Mouse (Mus musculus): ENCODE measurements at regions not wholly inside any gene's neighbourhood (a gene's known extent, or its start where the extent isn't known, plus 50 kb on each side); places are given as distances from the start of the nearest gene placed in this dataset.

DNA sequence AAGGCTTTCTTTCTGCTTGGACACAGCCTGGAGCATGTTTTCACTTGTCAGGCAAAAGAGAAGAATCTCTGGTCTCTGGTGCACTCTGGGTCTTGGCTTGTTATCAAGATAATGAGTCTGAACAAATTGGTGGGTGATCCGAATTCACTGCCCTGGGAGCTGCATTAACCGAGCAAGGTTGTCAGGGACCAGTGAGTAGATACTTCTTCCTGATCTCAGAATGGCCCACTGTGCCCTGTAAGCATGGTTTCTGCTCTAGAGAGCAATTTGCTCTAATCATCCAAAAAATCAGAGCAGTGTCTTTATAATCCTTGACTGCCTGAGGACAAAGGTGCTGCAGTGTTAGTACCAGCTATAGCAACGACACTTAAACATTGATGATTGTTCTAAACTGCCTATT is 97.2 kb upstream of the 1500015O10Rik start:
- H3K9ac ChIP-seq (replicated peaks): no peak overlapping the region
- H3K4me3 ChIP-seq (ENCODE audit: low read depth, low read length): no peak overlapping the region
- H3K27ac ChIP-seq (ENCODE audit: low read depth): no peak overlapping the region
- no peaks in the 10 kb centered on the region for H3K36me3 ChIP-seq (replicated peaks; ENCODE audit: insufficient read depth, low read length)
- DNase-seq (no peak), ATAC-seq (no peak)
- 71% methylated on average over 3 of the region's 3 CpGs for WGBS (ENCODE audit: insufficient replicate concordance)
- no peak overlapping the region for H3K4me2 ChIP-seq (ENCODE audit: low read depth, low read length)
- no peaks in the 10 kb centered on the region for H3K4me1 ChIP-seq (ENCODE audit: insufficient read depth)
- no peaks in the 10 kb centered on the region for H3K9me3 ChIP-seq (ENCODE audit: low read length)
- no peaks in the 10 kb centered on the region for H3K27me3 ChIP-seq (ENCODE audit: insufficient read depth, low read length)
- TF ChIP-seq CTCF (IDR thresholded peaks at IDR 0.05; ENCODE audit: low read depth): no peak
- TF ChIP-seq EP300 (IDR thresholded peaks at IDR 0.05; ENCODE audit: low read depth): no peak

DNA sequence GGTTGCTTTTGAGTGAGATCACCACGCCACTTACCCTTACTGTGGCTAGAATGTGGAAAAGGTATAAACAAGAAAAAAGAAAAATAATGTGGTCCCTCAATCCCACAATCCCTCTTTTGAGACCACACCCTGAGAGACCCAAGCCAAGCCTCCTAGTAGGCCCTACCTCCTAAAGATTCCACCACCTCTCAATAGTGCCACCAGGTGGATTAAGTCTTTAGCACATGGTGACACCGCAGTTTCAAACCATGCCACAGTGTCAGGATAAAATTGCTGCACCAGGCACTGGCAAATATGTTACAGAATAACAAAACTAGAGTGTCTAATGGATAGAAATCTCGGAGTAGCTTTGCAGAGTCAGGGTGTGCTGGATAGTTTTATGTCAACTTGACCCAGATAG is 94.7 kb upstream of the 1500015O10Rik start:
- no peak overlapping the region for H3K4me3 ChIP-seq (ENCODE audit: low read depth, low read length)
- no peaks in the 10 kb centered on the region for H3K27me3 ChIP-seq (ENCODE audit: insufficient read depth, low read length)
- 63% methylated on average over 3 of the region's 3 CpGs for WGBS (ENCODE audit: insufficient replicate concordance)
- H3K4me2 ChIP-seq (ENCODE audit: low read depth, low read length): no peak overlapping the region
- TF ChIP-seq CTCF (IDR thresholded peaks at IDR 0.05; ENCODE audit: low read depth) (peak; percentile 72), EP300 (IDR thresholded peaks at IDR 0.05; ENCODE audit: low read depth) (no peak)
- no peaks in the 10 kb centered on the region for H3K9me3 ChIP-seq (ENCODE audit: low read length)
- H3K36me3 ChIP-seq (replicated peaks; ENCODE audit: insufficient read depth, low read length): no peaks in the 10 kb centered on the region
- no peak overlapping the region for H3K27ac ChIP-seq (ENCODE audit: low read depth)
- no peak overlapping the region for H3K9ac ChIP-seq (replicated peaks)
- no peaks in the 10 kb centered on the region for H3K4me1 ChIP-seq (ENCODE audit: insufficient read depth)
- peak; percentile 15 for DNase-seq
- ATAC-seq: no peak

DNA sequence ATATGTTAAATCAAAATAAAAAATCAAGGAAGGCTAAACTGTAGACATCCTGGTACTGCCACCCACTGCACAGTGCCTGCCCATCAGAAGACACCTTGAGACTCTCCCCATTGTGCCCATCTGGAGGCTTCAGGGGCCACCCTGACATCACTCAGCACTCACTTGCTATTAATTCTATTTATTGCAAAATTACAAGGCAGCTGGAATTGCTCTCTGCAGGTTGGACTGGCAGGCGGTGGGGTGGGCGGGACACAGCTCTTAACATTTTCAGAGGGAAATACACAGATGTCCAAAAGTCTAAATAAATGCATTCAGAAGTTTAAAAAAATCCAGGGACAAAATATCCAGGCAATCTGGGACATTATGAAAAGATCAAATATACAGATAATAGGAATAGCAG is 92.4 kb upstream of the 1500015O10Rik start:
- Histone ChIP-seq H3K9me3 (ENCODE audit: low read length) (no peaks in the 10 kb centered on the region), H3K4me2 (ENCODE audit: low read depth, low read length) (no peak overlapping the region), H3K4me3 (ENCODE audit: low read depth, low read length) (no peak overlapping the region), H3K4me1 (ENCODE audit: insufficient read depth) (no peaks in the 10 kb centered on the region), H3K9ac (replicated peaks) (no peak overlapping the region), H3K27me3 (ENCODE audit: insufficient read depth, low read length) (no peaks in the 10 kb centered on the region), H3K36me3 (replicated peaks; ENCODE audit: insufficient read depth, low read length) (no peaks in the 10 kb centered on the region), H3K27ac (ENCODE audit: low read depth) (no peak overlapping the region)
- no peak for ATAC-seq
- WGBS (ENCODE audit: insufficient replicate concordance): 91% methylated on average over 2 of the region's 2 CpGs
- TF ChIP-seq EP300 (IDR thresholded peaks at IDR 0.05; ENCODE audit: low read depth) (no peak), CTCF (IDR thresholded peaks at IDR 0.05; ENCODE audit: low read depth) (no peak)
- DNase-seq: no peak

DNA sequence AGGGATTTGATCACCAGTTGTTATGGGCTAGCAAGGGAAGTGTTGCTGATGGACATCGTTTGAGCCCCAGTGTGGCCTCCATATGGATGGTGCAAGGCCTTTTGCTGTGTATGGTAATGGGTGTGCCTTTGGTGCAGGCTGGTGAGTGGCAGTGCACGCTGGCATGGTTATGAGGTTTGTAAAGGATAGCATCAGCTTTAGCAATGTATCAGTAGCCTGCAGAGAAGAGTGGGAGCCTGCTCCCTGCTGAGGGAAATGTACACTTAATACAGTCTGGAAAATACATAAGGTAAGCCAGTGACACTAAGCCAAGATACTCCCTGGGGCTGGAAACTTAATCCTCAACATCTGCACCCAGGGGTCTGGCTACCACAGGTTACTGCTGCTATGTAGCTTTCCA is 58.4 kb upstream of the 1500015O10Rik start:
- 35% methylated on average over 2 of the region's 2 CpGs for WGBS (ENCODE audit: insufficient replicate concordance)
- Histone ChIP-seq H3K4me3 (ENCODE audit: low read depth, low read length) (no peak overlapping the region), H3K4me1 (ENCODE audit: insufficient read depth) (no peaks in the 10 kb centered on the region), H3K4me2 (ENCODE audit: low read depth, low read length) (no peak overlapping the region), H3K36me3 (replicated peaks; ENCODE audit: insufficient read depth, low read length) (no peaks in the 10 kb centered on the region), H3K27ac (ENCODE audit: low read depth) (no peak overlapping the region), H3K27me3 (ENCODE audit: insufficient read depth, low read length) (no peaks in the 10 kb centered on the region), H3K9ac (replicated peaks) (no peak overlapping the region), H3K9me3 (ENCODE audit: low read length) (no peaks in the 10 kb centered on the region)
- ATAC-seq (no peak), DNase-seq (no peak)
- TF ChIP-seq CTCF (IDR thresholded peaks at IDR 0.05; ENCODE audit: low read depth): no peak
- no peak for TF ChIP-seq EP300 (IDR thresholded peaks at IDR 0.05; ENCODE audit: low read depth)
